Mouse (Mus musculus): Measurements from ENCODE around the gene Ccl27a. TPM values are rescaled to one million over a fixed set of nuclear protein-coding genes. Genes with fewer than 3 reads are reported as not detected.

Ccl27a gene
- total RNA-seq, 2 experiments from 2014 or later, result 294 to 318 TPM

Other genes starting within 250 kb of the Ccl27a start
- 100 to 1,000 TPM; 204 to 210 TPM for gene Fam219a, start 204.7 kb downstream of the Ccl27a start, total RNA-seq (2021)
- gene Dnaic1, start 204.5 kb downstream of the Ccl27a start, total RNA-seq (2021), result 1 to 10 TPM; 5.6 to 8.6 TPM
- gene Enho, start 133.9 kb downstream of the Ccl27a start, total RNA-seq (2021), result 10 to 100 TPM; 54.7 to 60.3 TPM
- gene Cntfr, start 77.2 kb downstream of the Ccl27a start, total RNA-seq (2021), result 100 to 1,000 TPM in 1 of 2 experiments, 10 to 100 TPM in 1; 98.6 to 102 TPM
- 10 to 100 TPM; 28.9 to 32.8 TPM for gene Il11ra1, start 74.3 kb downstream of the Ccl27a start, total RNA-seq (2021)
- gene Rpp25l, start 60.7 kb downstream of the Ccl27a start, total RNA-seq (2021), result 10 to 100 TPM; 30.8 to 31.0 TPM
- gene Dctn3, start 51.1 kb downstream of the Ccl27a start, total RNA-seq (2021), result 100 to 1,000 TPM; 201 to 217 TPM
- gene Arid3c, start 43.1 kb downstream of the Ccl27a start, total RNA-seq (2021), result under 1 TPM; 0.38 to 0.48 TPM
- 100 to 1,000 TPM; 103 to 118 TPM for gene Galt, start 19.0 kb downstream of the Ccl27a start, total RNA-seq (2021)
- 10 to 100 TPM; 67.8 to 83.8 TPM for gene Sigmar1, start 18.1 kb downstream of the Ccl27a start, total RNA-seq (2021)
- not detected for gene Gm21541, start 129.4 kb upstream of the Ccl27a start, total RNA-seq (2021)
- 10 to 100 TPM; 55.9 to 61.7 TPM for gene Gm20878, start 167.3 kb upstream of the Ccl27a start, total RNA-seq (2021)
- gene Fam205a4, start 191.8 kb upstream of the Ccl27a start, total RNA-seq (2021), result 1 to 10 TPM; 5.1 to 6.1 TPM